Mouse (Mus musculus) kidney, adult 11 months (tissue): ENCODE measurements around the gene Olfr1282.
"Not testable (repeated sequence)": the region's sequence is repeated elsewhere in the genome, so short reads cannot be mapped to it uniquely, and the experiment has no call there.

Source experiments
- DNase-seq: peaks from one replicate; pipeline ENCODE4 v3.0.0; 2022

Olfr1282 gene

GRCm38 (mm10) chr2:111335976-111336375 is at the start of gene Olfr1282:
Olfr1282 (minus strand) TSS chr2:111336076.
- DNase-seq: no peak

- no peak for DNase-seq
Measured at GRCm38 (mm10) chr2:111375222-111375621, 39.3 kb upstream of the Olfr1282 start, which contains the start of gene Olfr1284. Olfr1284 (plus strand) TSS chr2:111375522.

DNA sequence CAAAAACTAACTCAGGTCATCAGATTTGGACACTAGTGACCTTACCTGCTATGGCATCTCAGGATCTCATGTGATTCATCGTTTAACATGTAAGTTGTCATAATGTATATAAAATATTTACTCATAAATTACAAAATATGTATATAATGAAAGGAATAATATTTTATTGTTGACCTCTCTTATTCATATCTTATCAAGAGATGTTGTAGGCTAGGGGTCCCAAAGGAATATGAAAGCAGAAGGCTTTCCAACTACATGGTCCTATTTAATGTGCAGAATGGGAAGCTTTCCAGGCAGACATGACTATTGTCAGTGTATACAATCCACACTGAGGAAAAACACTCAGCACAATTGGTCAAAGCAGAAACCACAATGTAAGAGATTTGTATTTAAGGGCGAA is 30.6 kb upstream of the Olfr1282 start, which contains the start of gene Olfr1283:
TSS of gene Olfr1283 (plus strand) at position 301 of the 400 bp plus-strand sequence.
- DNase-seq: no peak

DNA sequence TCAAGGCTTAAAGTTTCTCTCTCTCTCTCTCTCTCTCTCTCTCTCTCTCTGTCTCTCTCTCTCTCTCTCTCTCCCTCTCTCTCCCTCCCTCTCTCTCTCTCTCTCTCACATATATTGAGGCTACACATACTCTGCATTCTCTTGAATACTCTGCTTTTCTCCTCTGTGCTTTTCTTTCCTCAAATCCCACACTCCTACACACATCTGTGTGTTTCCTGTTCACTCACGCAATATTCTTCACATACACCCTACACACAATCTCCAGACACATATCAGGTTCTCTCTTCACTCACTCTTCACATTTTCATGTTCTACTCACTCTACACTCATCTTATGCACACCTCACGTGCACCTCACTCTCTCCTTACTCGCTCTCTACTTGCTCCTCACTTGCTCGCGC is 2.2 kb downstream of the Olfr1282 start:
- not testable (repeated sequence) for DNase-seq

DNA sequence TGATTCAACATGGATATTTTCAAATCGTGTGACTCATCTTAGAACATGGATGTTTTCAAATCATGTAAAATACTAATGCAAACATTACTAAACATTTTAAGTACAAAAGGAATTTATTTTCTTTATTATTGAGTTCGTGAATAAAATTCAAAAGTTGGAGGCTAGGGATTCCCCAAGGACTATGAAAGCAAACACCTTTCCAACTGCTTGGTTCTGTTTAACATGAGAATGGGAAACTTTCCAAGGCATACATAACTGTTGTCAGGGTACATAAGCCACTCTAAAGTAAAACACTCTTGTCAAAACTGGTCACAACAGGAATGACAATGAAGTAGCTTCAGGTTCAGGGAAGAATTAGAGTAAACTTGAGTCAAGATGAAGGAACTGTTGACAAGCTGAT is 9.7 kb downstream of the Olfr1282 start, which contains the start of gene Olfr1281:
TSS of gene Olfr1281 (plus strand) at position 301 of the 400 bp plus-strand sequence.
- no peak for DNase-seq

- no peak for DNase-seq
Measured at GRCm38 (mm10) chr2:111313717-111314116, 22.2 kb downstream of the Olfr1282 start, which contains the start of gene Olfr1280. Olfr1280 (plus strand) TSS chr2:111314017.

GRCm38 (mm10) chr2:111300374-111300773 is 35.5 kb downstream of the Olfr1282 start, which contains the start of gene Olfr1279:
Olfr1279 (plus strand) TSS chr2:111300635.
- no peak for DNase-seq

DNA sequence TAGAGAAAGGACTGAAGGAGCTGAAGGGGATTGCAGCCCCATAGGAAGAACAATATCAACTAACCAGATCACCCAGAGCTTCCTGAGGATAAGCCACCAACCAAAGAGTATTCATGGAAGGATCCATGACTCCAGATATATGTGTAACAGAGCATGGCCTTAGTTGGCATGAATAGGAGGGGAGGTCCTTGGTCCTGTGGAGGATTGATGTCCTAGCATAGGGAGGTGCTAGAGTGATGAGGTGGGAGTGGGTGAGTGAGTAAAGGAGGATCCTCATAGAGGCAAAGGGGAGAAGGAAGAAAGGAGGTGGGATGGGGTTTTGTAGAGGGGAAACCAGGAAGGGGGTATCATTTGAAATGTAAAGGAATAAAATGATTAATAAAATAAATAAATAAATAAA is 37.3 kb downstream of the Olfr1282 start:
- DNase-seq: no peak

DNA sequence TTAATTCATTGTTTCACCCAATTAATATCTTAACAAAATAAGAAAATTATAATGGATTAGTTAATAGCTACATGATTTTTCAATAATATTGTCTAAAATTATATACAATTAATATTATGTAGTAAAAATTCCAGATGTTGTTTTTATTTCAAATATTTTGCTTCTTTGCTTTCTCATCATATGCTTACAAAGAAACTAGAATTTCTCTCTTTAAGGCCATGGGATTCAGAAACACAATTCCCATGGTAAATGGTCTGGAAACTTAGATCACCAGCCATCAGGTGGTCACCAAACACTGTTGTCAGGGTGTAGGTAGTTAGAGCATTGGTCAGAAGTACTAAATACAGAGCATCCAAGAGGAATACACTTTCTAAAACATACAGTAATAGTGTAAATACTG is 46.0 kb downstream of the Olfr1282 start, which contains the start of gene Olfr1278:
TSS of gene Olfr1278 (plus strand) at position 301 of the 400 bp plus-strand sequence.
- DNase-seq: no peak
